27 mouse cellular contexts compared by ENCODE assay signal in genomic region chr5:120594485-120594884, GRCm38 (mm10). TPM values are rescaled to one million over a fixed set of nuclear protein-coding genes. Genes with fewer than 3 reads are reported as not detected.
"Had no signal": no experiment of that assay in that cellular context is flagged by ENCODE, and none has a peak within 500 bp of the region (broad histone marks: within the 10 kb centered on the region; RNA-seq: fewer than 3 reads in every experiment).

No protein-coding gene starts in this region.

- H3K9me3 ChIP-seq: hindbrain, embryonic 15.5 days; intestine, embryonic 15.5 days; limb, embryonic 12.5 days; limb, embryonic 15.5 days; midbrain, embryonic 12.5 days; midbrain, embryonic 15.5 days; neural tube, embryonic 12.5 days; neural tube, embryonic 15.5 days; stomach, embryonic 15.5 days had no signal

- H3K27ac ChIP-seq: hindbrain, embryonic 15.5 days; intestine, embryonic 15.5 days; layer of hippocampus, adult 2 months; left cerebral cortex, adult 2 months; limb, embryonic 12.5 days; limb, embryonic 15.5 days; liver, embryonic 14.5 days; macrophage; midbrain, embryonic 12.5 days; midbrain, embryonic 15.5 days; neural tube, embryonic 12.5 days; neural tube, embryonic 15.5 days; stomach, embryonic 15.5 days had no signal

- H3K4me1 ChIP-seq: hindbrain, embryonic 15.5 days; intestine, embryonic 15.5 days; limb, embryonic 12.5 days; limb, embryonic 15.5 days; midbrain, embryonic 12.5 days; midbrain, embryonic 15.5 days; neural tube, embryonic 12.5 days; neural tube, embryonic 15.5 days; stomach, embryonic 15.5 days had no signal

- H3K4me3 ChIP-seq: hindbrain, embryonic 15.5 days; intestine, embryonic 15.5 days; layer of hippocampus, adult 2 months; left cerebral cortex, adult 2 months; limb, embryonic 12.5 days; limb, embryonic 15.5 days; midbrain, embryonic 12.5 days; midbrain, embryonic 15.5 days; neural tube, embryonic 12.5 days; neural tube, embryonic 15.5 days; stomach, embryonic 15.5 days had no signal

- DNase-seq: layer of hippocampus, adult 9-11 months; layer of hippocampus, postnatal 36 days; left cerebral cortex, postnatal 4 days; liver, postnatal 0 days; lung, embryonic 14.5 days; right cerebral cortex, adult 18-20 months; right cerebral cortex, postnatal 14 days; right cerebral cortex, postnatal 4 days; thymus, postnatal 25 days had no signal

- H3K9ac ChIP-seq: hindbrain, embryonic 15.5 days; intestine, embryonic 15.5 days; limb, embryonic 12.5 days; limb, embryonic 15.5 days; liver, embryonic 14.5 days; liver, postnatal 0 days; lung, embryonic 14.5 days; midbrain, embryonic 12.5 days; midbrain, embryonic 15.5 days; neural tube, embryonic 12.5 days; neural tube, embryonic 15.5 days; stomach, embryonic 15.5 days had no signal

- H3K27me3 ChIP-seq: hindbrain, embryonic 15.5 days; intestine, embryonic 15.5 days; limb, embryonic 12.5 days; limb, embryonic 15.5 days; midbrain, embryonic 12.5 days; midbrain, embryonic 15.5 days; neural tube, embryonic 12.5 days; neural tube, embryonic 15.5 days; stomach, embryonic 15.5 days had no signal

- ATAC-seq: intestine, embryonic 15.5 days; liver, postnatal 0 days; lung, postnatal 0 days; midbrain, embryonic 15.5 days had no signal

- H3K4me2 ChIP-seq: hindbrain, embryonic 15.5 days; intestine, embryonic 15.5 days; limb, embryonic 12.5 days; limb, embryonic 15.5 days; liver, embryonic 11.5 days; lung, embryonic 14.5 days; midbrain, embryonic 12.5 days; midbrain, embryonic 15.5 days; neural tube, embryonic 12.5 days; neural tube, embryonic 15.5 days; stomach, embryonic 15.5 days had no signal

- H3K36me3 ChIP-seq: hindbrain, embryonic 15.5 days; intestine, embryonic 15.5 days; limb, embryonic 12.5 days; limb, embryonic 15.5 days; midbrain, embryonic 12.5 days; midbrain, embryonic 15.5 days; neural tube, embryonic 12.5 days; neural tube, embryonic 15.5 days; stomach, embryonic 15.5 days had no signal

RNA-seq across cellular contexts. Expression of gene Cfap73, which starts 39.5 kb away (rescaled TPM):
- total RNA-seq: left cerebral cortex, postnatal 14 days; megakaryocyte, adult 5-6 weeks had no signal
- polyA plus RNA-seq: intestine, embryonic 15.5 days; large intestine, adult 2 months; limb, embryonic 12.5 days; limb, embryonic 15.5 days; liver, embryonic 11.5 days; liver, embryonic 14.5 days; liver, postnatal 0 days; lung, embryonic 14.5 days; macrophage; midbrain, embryonic 12.5 days; neural tube, embryonic 12.5 days; stomach, embryonic 15.5 days had no signal
